Mouse (Mus musculus) ES-E14 (cell line): ENCODE measurements around the gene Pmf1. TPM values are rescaled to one million over a fixed set of nuclear protein-coding genes. Genes with fewer than 3 reads are reported as not detected.

ENCODE experiments used
- DNase-seq: peaks from one replicate; pipeline ENCODE4 v3.0.0-alpha.2; 2013; ENCODE audit warnings: low read depth, low spot score
- H3K27ac ChIP-seq: 2 replicates; pipeline ENCODE4 v1.5.1; 2012; ENCODE audit warnings: low read depth, mild to moderate bottlenecking, low read length, moderate library complexity, mixed read lengths; ENCODE audit not compliant: poor library complexity, insufficient read depth, severe bottlenecking
- H3K36me3 ChIP-seq: 2 replicates; pipeline ENCODE4 v1.6.1; 2012; ENCODE audit warnings: mild to moderate bottlenecking, low read length, moderate library complexity, mixed read lengths; ENCODE audit not compliant: control insufficient read depth, poor library complexity, insufficient read depth, severe bottlenecking
- H3K4me1 ChIP-seq, 2 experiments: fragments of 150-350 bp in 1 of 2; sonication (generic) in 1 of 2; 2 replicates each; pipeline ENCODE4 v1.6.1; 2012; ENCODE audit warnings: low read length in 2 of 2, mild to moderate bottlenecking in 1 of 2, mixed read lengths in 1 of 2; ENCODE audit not compliant: control insufficient read depth in 2 of 2, insufficient read depth in 2 of 2, poor library complexity in 1 of 2
- H3K4me3 ChIP-seq, 2 experiments: fragments of 150-350 bp in 1 of 2; sonication (generic) in 1 of 2; 2 replicates each; pipeline ENCODE4 v1.5.1; 2012; ENCODE audit warnings: low read length in 2 of 2, low read depth in 1 of 2, mild to moderate bottlenecking in 1 of 2, mixed read lengths in 1 of 2; ENCODE audit not compliant: insufficient read depth in 1 of 2, poor library complexity in 1 of 2, severe bottlenecking in 1 of 2
- H3K9ac ChIP-seq: 2 replicates; pipeline ENCODE4 v1.6.1; 2012; ENCODE audit warnings: low read depth, mild to moderate bottlenecking, low read length, mixed read lengths; ENCODE audit not compliant: poor library complexity, insufficient read depth, severe bottlenecking
- H3K9me3 ChIP-seq: fragments of 150-350 bp; sonication (generic); 2 replicates; pipeline ENCODE4 v1.6.1; 2012; ENCODE audit warnings: low read depth, mild to moderate bottlenecking, low read length; ENCODE audit not compliant: control insufficient read depth, insufficient read depth
- CHD2 ChIP-seq: IDR thresholded peaks from 2 replicates; pipeline ENCODE4 v1.6.1; 2014; ENCODE audit warnings: mild to moderate bottlenecking, low read depth, low read length, inconsistent platforms
- HCFC1 ChIP-seq: IDR thresholded peaks from 2 replicates; pipeline ENCODE4 v1.6.1; 2012; ENCODE audit warnings: low read length, inconsistent platforms, borderline replicate concordance; ENCODE audit not compliant: insufficient read depth
- MAFK ChIP-seq: IDR thresholded peaks from 2 replicates; pipeline ENCODE4 v1.6.1; 2014; ENCODE audit warnings: mild to moderate bottlenecking, low read depth, low read length, inconsistent platforms; ENCODE audit not compliant: insufficient read depth
- ZC3H11A ChIP-seq: IDR thresholded peaks from 2 replicates; pipeline ENCODE4 v1.6.1; 2012; ENCODE audit warnings: low read depth, mild to moderate bottlenecking, inconsistent platforms, low read length, borderline replicate concordance
- ZNF384 ChIP-seq: IDR thresholded peaks from 2 replicates; pipeline ENCODE4 v1.6.1; 2012; ENCODE audit warnings: low read depth, low read length, inconsistent platforms
- in situ Hi-C, 2 experiments: fragments of 600-800 bp; cut with MboI; formaldehyde crosslinking; loops; one replicate each; pipeline ENCODE4 v1.15.1; 2025; ENCODE audit warnings: low sequenced_read_pairs in 2 of 2, inconsistent platforms in 1 of 2; ENCODE audit not compliant: unreplicated experiment in 2 of 2
- total RNA-seq: library from RNA; depleted of rRNA; stranded (reverse); fragments of 300-350 nt; gene quantifications from 2 replicates; pipeline ENCODE4 v1.2.3, GENCODE M21; 2012

Pmf1 gene
- total RNA-seq, 1 experiment, result 97.0 TPM

DNA sequence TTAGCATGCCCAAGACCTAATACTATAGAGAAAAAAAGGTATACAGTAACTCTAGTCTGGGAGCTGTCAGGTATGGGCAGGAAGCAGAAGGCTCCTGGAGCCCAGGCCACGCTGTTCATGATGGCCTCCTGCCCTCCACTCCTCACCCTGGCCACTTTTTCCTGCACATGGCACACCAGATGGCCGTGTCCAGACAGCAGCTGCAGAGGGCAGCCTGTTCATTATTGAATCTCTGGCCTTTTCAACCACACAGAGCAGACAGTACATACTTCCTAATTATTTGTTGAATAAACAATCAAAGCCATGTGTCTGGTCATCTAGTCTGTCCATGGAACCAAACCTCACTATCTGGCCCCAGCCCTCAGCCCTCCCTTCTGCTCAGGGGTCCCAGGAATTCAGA is 11.5 kb downstream of the Pmf1 start:
- no peak overlapping the region for H3K27ac ChIP-seq
- no peaks in the 10 kb centered on the region for H3K9me3 ChIP-seq
- H3K4me3 ChIP-seq, result no peak overlapping the region
- H3K4me1 ChIP-seq, result peaks cover 0 to 4% of the 10 kb centered on the region in 2 experiments; a peak in 1 of 4 replicates
- no peak for DNase-seq
- TF ChIP-seq ZC3H11A (no peak), MAFK (no peak), HCFC1 (no peak), ZNF384 (no peak), CHD2 (no peak)
- in situ Hi-C loops, result no loop called here
- no peak overlapping the region for H3K9ac ChIP-seq
- peaks cover 31% of the 10 kb centered on the region; the same call in 1 of the 2 replicates for H3K36me3 ChIP-seq

DNA sequence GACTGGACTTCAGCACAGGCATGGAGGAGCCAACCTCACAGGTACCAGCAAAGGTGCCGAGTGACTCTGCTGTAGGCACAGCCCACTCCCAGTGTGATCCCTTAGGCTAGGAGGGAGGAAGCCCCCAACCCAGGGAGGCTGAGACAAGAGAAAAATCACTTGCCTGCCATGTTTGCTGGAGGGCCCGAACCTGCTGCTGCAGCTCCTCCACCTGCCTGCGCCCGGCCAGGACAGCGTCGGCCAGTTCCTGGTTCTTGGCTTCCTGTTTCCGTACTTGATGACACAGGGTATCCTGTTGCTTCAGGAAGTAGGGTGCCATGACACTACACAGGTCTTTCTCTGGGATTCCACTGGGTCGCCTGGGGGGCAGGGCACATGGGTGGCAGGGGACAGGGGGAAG is 14.4 kb downstream of the Pmf1 start:
- H3K4me1 ChIP-seq, result peaks cover 0 to 2% of the 10 kb centered on the region in 2 experiments; a peak in 1 of 4 replicates
- no peak overlapping the region for H3K27ac ChIP-seq
- H3K36me3 ChIP-seq, result peaks cover 25% of the 10 kb centered on the region; the same call in 1 of the 2 replicates
- H3K4me3 ChIP-seq, result no peak overlapping the region
- DNase-seq, result no peak
- H3K9me3 ChIP-seq, result no peaks in the 10 kb centered on the region
- H3K9ac ChIP-seq, result no peak overlapping the region
- TF ChIP-seq ZNF384 (no peak), MAFK (no peak), ZC3H11A (no peak), CHD2 (no peak), HCFC1 (no peak)
- in situ Hi-C loops, result no loop called here

DNA sequence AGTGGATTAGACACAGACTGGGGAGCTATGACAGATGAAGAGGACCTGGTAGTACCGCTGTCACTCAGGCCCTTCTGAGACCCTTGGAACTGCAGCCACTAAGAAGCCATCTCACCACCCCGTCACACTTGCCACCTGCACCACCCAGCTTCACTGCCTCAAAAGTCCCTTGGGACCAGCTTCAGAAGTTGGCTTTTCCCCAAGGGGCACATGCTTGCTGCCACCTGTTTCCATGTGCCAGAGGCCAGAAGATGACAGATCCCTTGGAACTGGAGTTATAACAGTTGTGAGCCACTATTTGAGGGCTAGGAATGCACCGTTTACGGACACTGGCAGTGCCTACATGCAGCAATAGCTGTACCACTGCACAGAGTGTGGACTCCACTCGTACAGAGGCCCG is 14.8 kb downstream of the Pmf1 start:
- Histone ChIP-seq H3K9ac (no peak overlapping the region), H3K4me3 (no peak overlapping the region), H3K9me3 (no peaks in the 10 kb centered on the region), H3K4me1 (peaks cover 0 to 2% of the 10 kb centered on the region in 2 experiments; a peak in 1 of 4 replicates), H3K36me3 (peaks cover 25% of the 10 kb centered on the region; the same call in 1 of the 2 replicates), H3K27ac (no peak overlapping the region)
- no peak for DNase-seq
- TF ChIP-seq ZC3H11A (no peak), CHD2 (no peak), MAFK (no peak), HCFC1 (no peak)
- in situ Hi-C loops, result no loop called here

DNA sequence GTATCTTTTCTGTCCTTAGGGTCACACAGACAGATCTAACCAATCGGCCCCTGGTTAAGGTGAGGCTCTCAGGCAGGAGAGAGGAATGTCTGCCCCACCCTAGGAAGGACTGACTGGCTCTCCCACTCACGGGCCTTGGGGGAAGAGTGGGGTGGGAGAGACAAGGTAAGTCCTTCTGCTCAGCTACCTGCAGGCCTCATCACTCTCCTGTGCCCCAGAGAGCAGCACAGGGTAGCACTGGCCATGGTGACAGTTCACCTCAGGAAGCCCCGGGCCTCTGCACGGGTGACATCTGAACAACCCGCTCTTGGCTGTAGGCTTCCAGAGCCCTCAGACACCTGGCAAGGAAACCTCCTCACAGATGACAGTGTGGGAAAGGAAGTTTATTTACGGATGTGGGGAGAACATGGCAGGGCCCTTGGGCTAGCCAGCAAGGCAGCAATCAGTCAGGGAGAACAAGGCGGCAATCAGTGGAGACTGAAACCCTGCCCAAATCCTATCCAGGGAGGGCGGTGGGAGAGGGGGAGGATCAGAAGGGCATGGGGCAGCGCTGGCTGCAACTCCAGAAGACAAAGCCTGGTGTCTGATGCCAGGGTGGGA is 16.3 kb downstream of the Pmf1 start:
- H3K27ac ChIP-seq, result no peak overlapping the region
- in situ Hi-C loops, result no loop called here
- no peaks in the 10 kb centered on the region for H3K9me3 ChIP-seq
- H3K4me1 ChIP-seq, result peaks cover 0 to 2% of the 10 kb centered on the region in 2 experiments; a peak in 1 of 4 replicates
- no peak overlapping the region for H3K9ac ChIP-seq
- 0 out of 4 replicates have a peak overlapping the region, but pooled peaks of 1 of the 2 experiments have one; percentile 17 for H3K4me3 ChIP-seq
- TF ChIP-seq CHD2, result no peak
- no peak for TF ChIP-seq ZNF384
- no peak for TF ChIP-seq ZC3H11A
- TF ChIP-seq HCFC1, result no peak
- no peak for TF ChIP-seq MAFK
- DNase-seq, result no peak
- peaks cover 19% of the 10 kb centered on the region for H3K36me3 ChIP-seq
